Mouse (Mus musculus): ENCODE measurements around the gene Pds5a. TPM values are rescaled to one million over a fixed set of nuclear protein-coding genes. Genes with fewer than 3 reads are reported as not detected.

Pds5a gene
- polyA plus RNA-seq, 1 experiment from 2014 or later = 95.5 TPM

DNA sequence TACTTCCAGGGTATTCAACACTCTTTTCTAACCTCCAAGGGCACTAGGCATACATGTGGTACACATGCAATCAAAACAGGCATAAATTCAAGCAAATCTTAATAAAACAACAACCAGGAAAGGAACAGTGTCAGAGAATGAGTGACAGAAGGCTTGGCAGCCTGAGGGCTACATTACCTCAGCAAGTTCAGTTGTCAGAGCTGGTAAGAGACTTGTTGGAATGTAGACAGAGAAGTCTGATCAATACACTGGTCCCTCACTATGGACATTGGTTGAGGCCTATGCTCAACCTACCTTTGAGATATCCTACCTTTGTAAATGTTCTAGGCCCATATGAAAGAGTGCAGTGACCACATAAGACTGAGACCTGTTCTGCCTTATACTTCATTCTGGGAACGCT is 91.3 kb downstream of the Pds5a start:
- H3K36me3 ChIP-seq = peaks cover 21% of the 10 kb centered on the region
- H3K4me1 ChIP-seq = no peaks in the 10 kb centered on the region
- H3K4me2 ChIP-seq (replicated peaks) = no peak overlapping the region
- 95% methylated on average over 1 of the region's 1 CpGs for WGBS
- ATAC-seq (ENCODE audit: low FRiP score, low read depth) = no peak
- H3K27me3 ChIP-seq (replicated peaks) = no peaks in the 10 kb centered on the region
- H3K4me3 ChIP-seq = no peak overlapping the region
- no peaks in the 10 kb centered on the region for H3K9me3 ChIP-seq
- no peak overlapping the region for H3K9ac ChIP-seq
- H3K27ac ChIP-seq = no peak overlapping the region

- peaks cover 14% of the 10 kb centered on the region for H3K36me3 ChIP-seq
- H3K27me3 ChIP-seq (replicated peaks) = no peaks in the 10 kb centered on the region
- H3K4me1 ChIP-seq = no peaks in the 10 kb centered on the region
- no peak overlapping the region for H3K27ac ChIP-seq
- ATAC-seq (ENCODE audit: low FRiP score, low read depth) = no peak
- no peak overlapping the region for H3K9ac ChIP-seq
- 95% methylated on average over 7 of the region's 7 CpGs for WGBS
- H3K4me3 ChIP-seq = no peak overlapping the region
- no peaks in the 10 kb centered on the region for H3K9me3 ChIP-seq
- no peak overlapping the region for H3K4me2 ChIP-seq (replicated peaks)
These were observed 98.4 kb downstream of the Pds5a start for GRCm38 (mm10) chr5:65599681-65600080.

DNA sequence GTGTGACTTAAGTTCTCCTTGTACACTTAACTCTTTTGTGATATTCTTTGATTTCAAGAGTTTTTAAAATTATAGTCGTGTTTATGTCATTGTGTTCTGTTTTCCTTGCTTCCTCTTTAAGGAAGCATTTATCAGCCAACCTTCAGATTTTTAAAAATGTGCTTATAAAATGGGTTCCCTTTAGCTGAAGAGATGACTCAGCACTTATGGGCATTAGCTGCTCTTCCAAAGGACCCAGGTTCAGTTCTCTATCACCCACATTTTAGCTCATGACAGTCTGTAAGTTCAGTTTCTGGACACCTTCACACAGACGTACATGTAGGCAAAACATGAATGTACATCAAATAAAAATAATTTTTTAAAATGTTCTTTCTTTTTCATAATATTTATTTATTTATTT is 105.7 kb downstream of the Pds5a start:
- no peak overlapping the region for H3K4me3 ChIP-seq
- no peak overlapping the region for H3K9ac ChIP-seq
- H3K27ac ChIP-seq = no peak overlapping the region
- no peak for ATAC-seq (ENCODE audit: low FRiP score, low read depth)
- no peaks in the 10 kb centered on the region for H3K27me3 ChIP-seq (replicated peaks)
- no peaks in the 10 kb centered on the region for H3K9me3 ChIP-seq
- no peak overlapping the region for H3K4me2 ChIP-seq (replicated peaks)
- peaks cover 8% of the 10 kb centered on the region for H3K36me3 ChIP-seq
- no peaks in the 10 kb centered on the region for H3K4me1 ChIP-seq
- 94% methylated on average over 2 of the region's 2 CpGs for WGBS

GRCm38 (mm10) chr5:65590199-65590598 is 107.9 kb downstream of the Pds5a start:
- no peaks in the 10 kb centered on the region for H3K9me3 ChIP-seq
- no peak overlapping the region for H3K4me2 ChIP-seq (replicated peaks)
- no peak overlapping the region for H3K4me3 ChIP-seq
- H3K9ac ChIP-seq = no peak overlapping the region
- H3K27ac ChIP-seq = no peak overlapping the region
- 91% methylated on average over 1 of the region's 1 CpGs for WGBS
- peaks cover 13% of the 10 kb centered on the region for H3K36me3 ChIP-seq
- H3K4me1 ChIP-seq = no peaks in the 10 kb centered on the region
- H3K27me3 ChIP-seq (replicated peaks) = no peaks in the 10 kb centered on the region
- ATAC-seq (ENCODE audit: low FRiP score, low read depth) = no peak

- WGBS = 86% methylated on average over 5 of the region's 5 CpGs
- Histone ChIP-seq H3K4me1 (no peaks in the 10 kb centered on the region), H3K27ac (no peak overlapping the region), H3K9me3 (no peaks in the 10 kb centered on the region), H3K4me3 (no peak overlapping the region), H3K27me3 (replicated peaks) (no peaks in the 10 kb centered on the region), H3K4me2 (replicated peaks) (no peak overlapping the region), H3K36me3 (peaks cover 18% of the 10 kb centered on the region), H3K9ac (no peak overlapping the region)
- ATAC-seq (ENCODE audit: low FRiP score, low read depth) = no peak
These were observed 111.8 kb downstream of the Pds5a start for GRCm38 (mm10) chr5:65586291-65586690.

- Histone ChIP-seq H3K4me1 (no peaks in the 10 kb centered on the region), H3K9ac (no peak overlapping the region), H3K36me3 (peaks cover 13% of the 10 kb centered on the region), H3K27ac (no peak overlapping the region), H3K4me2 (replicated peaks) (no peak overlapping the region), H3K9me3 (no peaks in the 10 kb centered on the region), H3K27me3 (replicated peaks) (no peaks in the 10 kb centered on the region), H3K4me3 (no peak overlapping the region)
- no peak for ATAC-seq (ENCODE audit: low FRiP score, low read depth)
- 91% methylated on average over 3 of the region's 3 CpGs for WGBS
These were observed 119.5 kb downstream of the Pds5a start for GRCm38 (mm10) chr5:65578545-65578944.

DNA sequence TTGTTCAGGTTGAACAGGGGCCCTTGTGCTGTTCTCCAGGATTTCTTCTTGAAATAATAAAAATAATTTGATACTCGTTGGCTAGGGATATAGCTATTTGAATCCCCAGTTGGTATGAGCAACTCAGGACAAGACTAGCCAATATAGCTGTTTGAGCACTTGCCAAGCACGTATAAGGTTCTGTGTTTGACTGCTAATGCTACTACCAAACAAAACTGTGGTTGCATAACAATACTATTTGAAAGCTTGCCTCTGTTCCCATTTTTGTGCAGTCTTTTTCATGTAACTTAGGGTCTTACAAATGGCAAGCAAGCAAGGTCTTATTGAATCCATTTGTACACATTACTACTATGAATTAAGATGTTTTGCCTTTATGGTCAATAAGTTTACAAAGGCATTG is 122.2 kb downstream of the Pds5a start:
- Histone ChIP-seq H3K4me3 (no peak overlapping the region), H3K27ac (no peak overlapping the region), H3K4me2 (replicated peaks) (no peak overlapping the region), H3K9me3 (no peaks in the 10 kb centered on the region), H3K9ac (no peak overlapping the region), H3K27me3 (replicated peaks) (no peaks in the 10 kb centered on the region), H3K36me3 (peaks cover 10% of the 10 kb centered on the region), H3K4me1 (no peaks in the 10 kb centered on the region)
- no peak for ATAC-seq (ENCODE audit: low FRiP score, low read depth)
- 80% methylated on average over 2 of the region's 2 CpGs for WGBS

DNA sequence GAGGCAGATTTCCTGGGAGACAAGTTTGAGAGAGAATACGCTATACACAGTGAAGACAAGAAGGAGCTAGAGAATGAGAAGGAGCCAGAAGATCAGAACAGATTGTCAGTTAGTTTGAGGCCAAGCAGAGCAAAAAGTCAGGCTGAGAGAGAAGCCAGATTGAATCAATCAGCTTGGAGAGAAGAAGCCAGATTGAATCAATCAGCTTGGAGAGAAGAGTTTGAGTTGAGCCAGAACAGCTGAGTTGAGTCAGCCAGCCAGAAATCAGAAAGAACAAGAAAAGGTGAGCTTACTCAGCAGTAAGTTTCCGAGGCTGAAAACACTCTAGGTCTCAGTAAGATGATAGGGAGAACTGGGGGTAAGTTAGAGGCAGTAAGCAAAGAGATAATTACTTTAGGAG is 123.2 kb downstream of the Pds5a start:
- Histone ChIP-seq H3K27ac (no peak overlapping the region), H3K4me1 (no peaks in the 10 kb centered on the region), H3K36me3 (peaks cover 10% of the 10 kb centered on the region), H3K9ac (no peak overlapping the region), H3K27me3 (replicated peaks) (no peaks in the 10 kb centered on the region), H3K4me2 (replicated peaks) (no peak overlapping the region), H3K4me3 (no peak overlapping the region), H3K9me3 (no peaks in the 10 kb centered on the region)
- ATAC-seq (ENCODE audit: low FRiP score, low read depth) = no peak
- 83% methylated on average over 2 of the region's 2 CpGs for WGBS

DNA sequence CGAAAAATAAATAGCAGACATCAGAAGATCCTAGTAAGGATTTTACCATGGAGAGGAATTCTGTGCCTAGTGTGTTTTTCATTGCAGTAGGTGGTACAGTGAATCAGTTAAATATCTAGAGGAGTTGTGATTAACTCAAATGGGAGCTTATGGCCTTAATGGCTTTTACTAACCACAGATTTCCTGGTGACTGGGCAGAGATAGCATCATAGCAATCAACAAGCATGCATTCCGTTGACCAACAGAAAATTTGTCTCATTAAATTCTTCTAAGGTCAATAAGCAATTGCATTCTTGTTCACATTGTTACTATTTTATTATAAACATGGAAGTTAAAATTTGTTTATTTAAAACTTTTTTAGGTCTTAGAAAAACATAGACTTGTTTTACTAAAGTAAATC is 132.6 kb downstream of the Pds5a start:
- H3K27ac ChIP-seq = no peak overlapping the region
- no peak for ATAC-seq (ENCODE audit: low FRiP score, low read depth)
- no peaks in the 10 kb centered on the region for H3K27me3 ChIP-seq (replicated peaks)
- WGBS = 88% methylated on average over 2 of the region's 2 CpGs
- no peak overlapping the region for H3K4me2 ChIP-seq (replicated peaks)
- H3K9me3 ChIP-seq = no peaks in the 10 kb centered on the region
- peaks cover 8% of the 10 kb centered on the region for H3K4me1 ChIP-seq
- no peak overlapping the region for H3K4me3 ChIP-seq
- H3K36me3 ChIP-seq = no peaks in the 10 kb centered on the region; the same call in 1 of the 2 replicates
- no peak overlapping the region for H3K9ac ChIP-seq

DNA sequence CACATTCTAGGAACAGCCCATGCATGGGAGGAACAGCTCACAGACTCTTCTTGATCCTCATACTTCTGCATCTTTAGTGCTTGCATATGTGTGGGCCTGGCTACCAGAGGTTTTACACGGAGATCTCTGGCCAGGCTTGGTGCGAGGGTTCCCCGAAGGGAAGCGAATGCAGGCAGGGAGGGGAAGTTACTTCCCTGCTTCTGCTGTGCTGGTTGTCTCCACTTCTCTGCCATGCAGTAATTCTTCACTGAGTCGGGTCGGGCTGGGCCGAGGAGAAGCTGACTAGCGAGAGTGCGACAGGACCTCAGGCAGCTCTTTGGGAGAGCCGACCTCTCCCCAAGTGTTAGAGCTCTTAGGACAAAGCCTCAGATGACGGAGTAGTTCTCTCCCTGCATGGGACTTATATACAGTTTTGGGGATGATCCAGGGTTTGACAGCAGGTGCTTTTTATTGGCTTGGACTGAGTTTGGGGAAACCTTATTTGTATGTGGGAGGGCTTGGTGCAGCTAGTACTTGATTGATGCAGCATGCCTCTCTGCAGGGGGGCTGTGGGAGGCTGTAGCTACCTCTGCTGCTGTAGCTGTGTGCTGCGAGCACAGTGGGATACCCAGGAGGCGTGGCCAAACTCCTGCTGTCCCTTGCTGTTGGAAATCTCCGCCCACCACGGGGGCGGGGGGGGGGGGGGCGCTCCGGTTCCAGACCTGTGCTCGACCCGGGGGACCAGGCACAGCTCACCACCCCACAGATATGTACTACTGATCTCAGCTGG is 136.8 kb downstream of the Pds5a start:
- H3K36me3 ChIP-seq = no peaks in the 10 kb centered on the region
- H3K4me2 ChIP-seq (replicated peaks) = peak overlapping the region; percentile 14
- peak; percentile 61 for ATAC-seq (ENCODE audit: low FRiP score, low read depth)
- peaks cover 8% of the 10 kb centered on the region for H3K4me1 ChIP-seq
- no peaks in the 10 kb centered on the region for H3K9me3 ChIP-seq
- no peak overlapping the region for H3K4me3 ChIP-seq
- H3K27ac ChIP-seq = no peak overlapping the region
- H3K27me3 ChIP-seq (replicated peaks) = no peaks in the 10 kb centered on the region
- 15% methylated on average over 20 of the region's 20 CpGs for WGBS
- H3K9ac ChIP-seq = no peak overlapping the region

GRCm38 (mm10) chr5:65557109-65557508 is 141.0 kb downstream of the Pds5a start:
- Histone ChIP-seq H3K27me3 (replicated peaks) (no peaks in the 10 kb centered on the region), H3K4me2 (replicated peaks) (no peak overlapping the region), H3K4me1 (peaks cover 8% of the 10 kb centered on the region), H3K9me3 (no peaks in the 10 kb centered on the region), H3K36me3 (0 out of 2 replicates have a peak, but pooled peaks cover 5% of the 10 kb centered on the region), H3K9ac (no peak overlapping the region), H3K4me3 (no peak overlapping the region), H3K27ac (no peak overlapping the region)
- no peak for ATAC-seq (ENCODE audit: low FRiP score, low read depth)
